Mouse (Mus musculus) cortical plate, adult 2 months (tissue): ENCODE data around the gene Kcnn1.

Experiments used
- CTCF ChIP-seq: fragments of 200-500 bp; IDR thresholded peaks from 2 replicates; pipeline ENCODE4 v1.5.1; 2011; ENCODE audit warnings: mild to moderate bottlenecking, control low read depth, low read length; ENCODE audit not compliant: insufficient read depth; ENCODE audit errors: extremely low read depth
- POLR2A ChIP-seq: fragments of 200-500 bp; IDR thresholded peaks from 2 replicates; pipeline ENCODE4 v1.6.1; 2011; ENCODE audit warnings: mild to moderate bottlenecking, low read length, control low read depth; ENCODE audit not compliant: insufficient read depth; ENCODE audit errors: extremely low read depth

DNA sequence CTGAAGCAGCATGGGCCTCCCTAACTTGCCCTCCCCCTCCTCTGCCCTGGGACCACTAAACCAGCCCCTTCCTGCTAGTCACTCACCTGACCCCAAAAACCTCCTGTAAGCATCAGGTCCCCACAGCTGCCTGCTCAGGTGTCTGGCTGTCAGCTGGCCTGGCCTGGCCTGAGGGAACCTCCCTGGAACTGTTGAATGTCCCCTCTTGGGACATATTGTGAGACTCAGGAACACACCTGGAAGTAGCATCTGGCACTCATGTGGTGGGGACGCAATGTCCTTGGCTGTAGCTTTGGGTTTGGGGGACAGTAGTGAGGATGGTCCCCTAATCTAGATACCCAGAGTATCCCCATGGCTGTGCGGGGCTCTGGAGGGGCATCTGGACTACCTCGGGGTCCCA is 29.0 kb downstream of the Kcnn1 start:
- no peak for TF ChIP-seq POLR2A
- TF ChIP-seq CTCF: no peak
